Mouse (Mus musculus) bone marrow, adult 2 months (tissue): ENCODE results near the gene Olfr1414.

ENCODE experiments used
- CTCF ChIP-seq: fragments of 200-500 bp; IDR thresholded peaks from 2 replicates; pipeline ENCODE4 v1.5.1; 2011; ENCODE audit warnings: low read length, control low read depth; ENCODE audit not compliant: control insufficient read depth, insufficient read depth
- POLR2A ChIP-seq: fragments of 200-500 bp; IDR thresholded peaks from 2 replicates; pipeline ENCODE4 v1.6.1; 2011; ENCODE audit warnings: low read depth, mild to moderate bottlenecking, control low read depth, low read length, borderline replicate concordance; ENCODE audit not compliant: control insufficient read depth

- TF ChIP-seq CTCF (no peak), POLR2A (no peak)
These were observed 33.4 kb downstream of the Olfr1414 start, which contains the start of gene Olfr1416 for GRCm38 (mm10) chr1:92485013-92485412.
